Mouse (Mus musculus) megakaryocyte, embryonic 14.5 days (primary cell): ENCODE data around the gene Gm17409. TPM values are rescaled to one million over a fixed set of nuclear protein-coding genes. Genes with fewer than 3 reads are reported as not detected.

Source experiments
- H3K27me3 ChIP-seq: replicated peaks from 2 replicates; pipeline ENCODE3; 2012; ENCODE audit warnings: inconsistent platforms
- H3K36me3 ChIP-seq: replicated peaks from 2 replicates; pipeline ENCODE3; 2012; ENCODE audit warnings: low read length, inconsistent platforms, mixed read lengths
- H3K4me1 ChIP-seq: 2 replicates; pipeline ENCODE4 v1.6.1; 2012; ENCODE audit warnings: inconsistent platforms
- H3K4me3 ChIP-seq: replicated peaks from 2 replicates; pipeline ENCODE3; 2012; ENCODE audit warnings: moderate library complexity, mild to moderate bottlenecking, inconsistent platforms
- H3K9me3 ChIP-seq: 2 replicates; pipeline ENCODE4 v1.6.1; 2012; ENCODE audit warnings: inconsistent platforms
- FLI1 ChIP-seq: IDR thresholded peaks from 2 replicates; pipeline ENCODE4 v1.6.1; 2012; ENCODE audit warnings: low read length, inconsistent platforms, mixed read lengths
- GATA1 ChIP-seq: IDR thresholded peaks from 3 replicates; pipeline ENCODE4 v1.6.1; 2012; ENCODE audit warnings: mixed read lengths, low read length, inconsistent platforms, borderline replicate concordance
- polyA plus RNA-seq: library from polyadenylated mRNA; stranded (reverse); fragments of >175 nt; gene quantifications from 2 replicates; pipeline ENCODE4 v1.2.3, GENCODE M21; 2012; ENCODE audit warnings: low replicate concordance; ENCODE audit not compliant: insufficient read depth

Gene Gm17409
- polyA plus RNA-seq, 1 experiment = not detected

- TF ChIP-seq FLI1 = no peak
- no peak for TF ChIP-seq GATA1
- H3K4me3 ChIP-seq = no peak overlapping the region
- no peaks in the 10 kb centered on the region for H3K4me1 ChIP-seq
- H3K27me3 ChIP-seq = no peaks in the 10 kb centered on the region
- H3K9me3 ChIP-seq = peaks cover 7% of the 10 kb centered on the region; the same call in 1 of the 2 replicates
- no peaks in the 10 kb centered on the region for H3K36me3 ChIP-seq
These were observed 11.7 kb downstream of the Gm17409 start for GRCm38 (mm10) chr2:58481450-58482100.

GRCm38 (mm10) chr2:58484284-58484965 lies 14.5 kb downstream of the Gm17409 start:
- no peak for TF ChIP-seq GATA1
- TF ChIP-seq FLI1 = no peak
- Histone ChIP-seq H3K36me3 (no peaks in the 10 kb centered on the region), H3K9me3 (peaks cover 29% of the 10 kb centered on the region), H3K4me1 (no peaks in the 10 kb centered on the region), H3K27me3 (no peaks in the 10 kb centered on the region), H3K4me3 (no peak overlapping the region)

GRCm38 (mm10) chr2:58485152-58485551 lies 15.2 kb downstream of the Gm17409 start:
- H3K27me3 ChIP-seq = no peaks in the 10 kb centered on the region
- TF ChIP-seq GATA1 = no peak
- H3K4me1 ChIP-seq = no peaks in the 10 kb centered on the region
- H3K9me3 ChIP-seq = peaks cover 36% of the 10 kb centered on the region
- H3K36me3 ChIP-seq = no peaks in the 10 kb centered on the region
- no peak overlapping the region for H3K4me3 ChIP-seq

- H3K36me3 ChIP-seq = no peaks in the 10 kb centered on the region
- TF ChIP-seq FLI1 = no peak
- TF ChIP-seq GATA1 = no peak
- H3K27me3 ChIP-seq = no peaks in the 10 kb centered on the region
- no peak overlapping the region for H3K4me3 ChIP-seq
- no peaks in the 10 kb centered on the region for H3K4me1 ChIP-seq
- H3K9me3 ChIP-seq = peaks cover 37% of the 10 kb centered on the region
These were observed 15.8 kb downstream of the Gm17409 start for GRCm38 (mm10) chr2:58485683-58486082.

- Histone ChIP-seq H3K9me3 (peaks cover 37% of the 10 kb centered on the region), H3K36me3 (no peaks in the 10 kb centered on the region), H3K4me3 (no peak overlapping the region), H3K27me3 (no peaks in the 10 kb centered on the region), H3K4me1 (no peaks in the 10 kb centered on the region)
- TF ChIP-seq FLI1 = no peak
- no peak for TF ChIP-seq GATA1
These were observed 16.7 kb downstream of the Gm17409 start for GRCm38 (mm10) chr2:58486441-58487278.

DNA sequence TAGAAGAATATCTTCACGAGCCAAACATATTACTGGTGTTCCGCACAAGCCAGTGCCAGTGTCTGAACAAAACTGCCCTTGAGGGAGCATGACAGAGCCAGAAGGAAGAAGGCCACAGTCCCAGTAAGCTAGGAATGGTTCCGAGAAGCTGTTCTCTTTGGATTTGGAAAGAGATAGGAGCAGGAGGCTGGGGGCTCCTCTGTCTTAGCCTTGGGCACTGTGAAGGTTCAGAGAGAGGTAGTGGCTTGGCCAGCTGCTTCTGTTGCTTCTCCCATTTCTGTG lies 17.3 kb downstream of the Gm17409 start:
- peaks cover 37% of the 10 kb centered on the region for H3K9me3 ChIP-seq
- H3K4me3 ChIP-seq = no peak overlapping the region
- no peak for TF ChIP-seq FLI1
- TF ChIP-seq GATA1 = no peak
- H3K36me3 ChIP-seq = no peaks in the 10 kb centered on the region
- no peaks in the 10 kb centered on the region for H3K4me1 ChIP-seq
- no peaks in the 10 kb centered on the region for H3K27me3 ChIP-seq

DNA sequence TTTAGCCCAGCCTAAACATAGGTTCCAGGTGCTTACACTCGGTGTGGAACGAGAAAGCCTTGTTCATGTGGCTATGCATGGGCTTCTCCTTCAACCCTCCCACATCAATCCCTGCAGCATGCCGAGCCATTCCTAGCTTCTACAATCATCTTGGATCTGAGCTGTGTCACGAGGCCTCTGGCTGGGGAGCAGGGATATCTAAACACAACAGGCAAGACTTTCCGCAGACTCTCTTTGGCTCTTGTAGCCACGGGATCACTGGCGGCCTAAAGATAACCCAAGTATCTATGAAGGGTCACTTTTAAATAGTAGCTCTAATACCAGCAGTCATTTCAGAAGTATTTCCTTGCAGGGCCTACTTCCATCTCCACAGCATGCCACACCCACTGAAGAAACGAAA lies 18.5 kb downstream of the Gm17409 start:
- TF ChIP-seq GATA1 (no peak), FLI1 (no peak)
- Histone ChIP-seq H3K4me3 (no peak overlapping the region), H3K9me3 (peaks cover 44% of the 10 kb centered on the region), H3K36me3 (no peaks in the 10 kb centered on the region), H3K4me1 (no peaks in the 10 kb centered on the region), H3K27me3 (no peaks in the 10 kb centered on the region)

DNA sequence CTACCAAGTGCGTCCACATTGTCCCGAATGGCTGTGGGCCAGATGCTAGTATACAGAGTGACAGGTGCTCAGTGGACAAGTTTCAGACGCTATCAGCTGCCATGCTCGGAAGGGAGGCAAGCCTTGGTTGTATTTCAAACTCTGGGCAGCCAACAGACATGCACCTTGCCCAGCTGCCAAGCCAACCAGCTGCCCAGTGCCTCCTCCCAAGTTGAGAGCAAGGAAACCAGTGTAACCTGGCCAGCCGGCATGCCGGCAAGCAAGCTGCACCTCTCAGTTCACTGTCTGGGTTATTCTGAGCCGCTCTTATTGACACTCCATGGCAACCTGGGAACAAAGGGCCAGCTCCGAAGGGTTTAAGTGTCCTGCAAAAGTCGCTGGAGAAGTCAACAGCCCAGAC lies 19.4 kb downstream of the Gm17409 start:
- H3K4me1 ChIP-seq = no peaks in the 10 kb centered on the region
- H3K9me3 ChIP-seq = peaks cover 44% of the 10 kb centered on the region
- H3K27me3 ChIP-seq = no peaks in the 10 kb centered on the region
- no peak overlapping the region for H3K4me3 ChIP-seq
- no peak for TF ChIP-seq FLI1
- no peak for TF ChIP-seq GATA1
- H3K36me3 ChIP-seq = no peaks in the 10 kb centered on the region

DNA sequence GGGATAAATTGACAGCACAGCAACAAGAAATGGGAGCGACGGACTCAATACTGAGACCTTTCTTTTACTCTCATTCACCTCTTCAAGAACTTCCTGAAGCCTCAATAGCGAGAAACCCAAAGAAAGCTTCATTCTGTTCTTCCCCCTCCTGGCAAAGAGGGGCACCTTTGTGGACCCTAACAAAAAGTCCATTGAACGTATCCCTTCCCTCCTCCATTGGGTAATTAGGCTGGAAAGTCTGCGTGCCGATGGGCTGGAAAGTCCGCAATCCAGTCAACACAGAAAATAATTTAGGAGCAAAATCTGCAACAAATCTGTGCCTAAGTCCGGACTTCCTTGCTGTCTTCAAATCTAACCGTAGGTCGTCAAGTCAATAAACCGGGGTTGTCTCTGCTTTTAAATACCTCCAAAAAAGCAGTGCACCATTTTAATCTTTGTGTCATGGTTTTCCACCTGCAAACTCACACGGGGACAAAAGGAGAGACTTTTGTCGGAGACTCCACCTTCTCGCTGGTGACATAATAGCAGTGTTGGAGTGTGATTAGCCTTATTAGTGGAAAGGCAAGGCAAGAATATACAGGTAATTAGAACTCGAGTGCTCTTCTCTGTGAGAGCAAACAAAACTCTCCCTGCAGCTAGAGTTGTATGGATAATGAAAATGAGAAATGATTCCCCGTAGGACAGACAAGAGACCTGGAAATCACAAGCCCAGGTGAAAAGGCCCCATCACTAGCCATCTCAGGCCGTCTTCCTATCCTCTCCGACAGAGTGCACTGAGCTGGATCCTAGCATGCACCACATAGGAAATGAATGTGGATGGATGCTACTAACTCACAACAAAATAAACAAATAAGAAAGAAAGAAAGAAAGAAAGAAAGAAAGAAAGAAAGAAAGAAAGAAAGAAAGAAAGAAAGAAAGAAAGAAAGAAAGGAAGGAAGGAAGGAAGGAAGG lies 24.0 kb downstream of the Gm17409 start:
- Histone ChIP-seq H3K36me3 (no peaks in the 10 kb centered on the region), H3K27me3 (no peaks in the 10 kb centered on the region), H3K9me3 (peaks cover 19% of the 10 kb centered on the region; the same call in 1 of the 2 replicates), H3K4me1 (no peaks in the 10 kb centered on the region), H3K4me3 (no peak overlapping the region)
- TF ChIP-seq GATA1 = no peak
- no peak for TF ChIP-seq FLI1
